Comparison of ENCODE assay signal across 8 mouse cellular contexts in the genomic region with DNA sequence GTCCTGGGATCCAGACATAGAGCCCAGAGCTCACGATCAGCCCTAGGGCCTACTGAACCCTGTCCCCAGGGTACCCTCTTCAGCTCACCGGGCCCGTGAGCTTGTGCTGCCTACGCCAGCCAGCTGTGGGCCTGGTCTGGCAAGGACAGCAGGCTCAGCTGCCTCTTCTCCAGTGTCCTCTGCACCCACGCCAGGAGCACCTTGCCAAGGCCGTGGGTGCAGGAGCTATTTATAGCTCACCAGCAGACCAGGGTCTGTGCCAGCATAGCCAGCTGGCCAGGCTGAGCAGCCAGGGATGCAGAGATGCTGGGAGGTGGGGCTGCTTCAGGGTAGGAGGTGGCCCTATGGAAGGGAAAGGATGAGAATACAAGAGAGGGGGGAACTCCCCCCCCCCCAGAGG. TPM values are rescaled to one million over a fixed set of nuclear protein-coding genes. Genes with fewer than 3 reads are reported as not detected.
DNase-seq lines count a peak whose midpoint lies in the region; ATAC-seq and TF ChIP-seq lines count a peak whose summit lies in the region.

No protein-coding gene starts in this region.

- WGBS in hindbrain, embryonic 12.5 days = 68% methylated on average over 6 of the region's 6 CpGs
- 39% methylated on average over 6 of the region's 6 CpGs for WGBS in neural tube, embryonic 15.5 days

- H3K4me1 ChIP-seq in hindbrain, embryonic 12.5 days = peaks cover 31% of the 10 kb centered on the region
- peaks cover 48% of the 10 kb centered on the region for H3K4me1 ChIP-seq in neural tube, embryonic 15.5 days

- H3K27me3 ChIP-seq in hindbrain, embryonic 12.5 days = no peaks in the 10 kb centered on the region
- H3K27me3 ChIP-seq in neural tube, embryonic 15.5 days (replicated peaks) = no peaks in the 10 kb centered on the region

- H3K27ac ChIP-seq in hindbrain, embryonic 12.5 days = peak overlapping the region; percentile 52; the same call in 1 of the 2 replicates
- peak overlapping the region; percentile 67 for H3K27ac ChIP-seq in left cerebral cortex, adult 2 months
- H3K27ac ChIP-seq in neural tube, embryonic 15.5 days (replicated peaks) = peak overlapping the region; percentile 65

- intact Hi-C loops in left cerebral cortex, adult 2 months (cut with DNase I) = loop anchor here (1.0 kb wide), 1 partner anchor 17 kb away; no protein-coding TSS in a partner anchor

- peak; percentile 95 for DNase-seq in MN1 (ENCODE audit: low spot score)
- DNase-seq in cerebellum, adult 11-12 months = peak; percentile 92
- peak; percentile 59 to 79 for DNase-seq in frontal cortex, postnatal 10 days (ENCODE audit: low spot score in 2 of 2)
- DNase-seq in left cerebral cortex, adult 2 months (ENCODE audit: extremely low spot score in 1 of 2, low spot score in 2 of 2) = peak; percentile 72 to 90
- no peak for DNase-seq in thymus, postnatal 25 days

- peaks cover 37% of the 10 kb centered on the region for H3K36me3 ChIP-seq in hindbrain, embryonic 12.5 days
- H3K36me3 ChIP-seq in neural tube, embryonic 15.5 days = peaks cover 28% of the 10 kb centered on the region

- ATAC-seq in hindbrain, embryonic 12.5 days (ENCODE audit: low FRiP score) = no peak
- peak; percentile 42 for ATAC-seq in neural tube, embryonic 15.5 days (ENCODE audit: low FRiP score)
- no peak for ATAC-seq in megakaryocyte, adult 5-6 weeks (ENCODE audit: poor library complexity, severe bottlenecking)

- no peak overlapping the region for H3K4me2 ChIP-seq in hindbrain, embryonic 12.5 days (replicated peaks)
- no peak overlapping the region for H3K4me2 ChIP-seq in neural tube, embryonic 15.5 days

- TF ChIP-seq CTCF in left cerebral cortex, adult 2 months (IDR thresholded peaks at IDR 0.05) = no peak

- H3K9me3 ChIP-seq in hindbrain, embryonic 12.5 days (replicated peaks) = no peaks in the 10 kb centered on the region
- H3K9me3 ChIP-seq in neural tube, embryonic 15.5 days (replicated peaks) = no peaks in the 10 kb centered on the region

- H3K4me3 ChIP-seq in hindbrain, embryonic 12.5 days = no peak overlapping the region
- H3K4me3 ChIP-seq in left cerebral cortex, adult 2 months = no peak overlapping the region
- H3K4me3 ChIP-seq in neural tube, embryonic 15.5 days (replicated peaks) = no peak overlapping the region

- peak overlapping the region; percentile 27; the same call in 1 of the 2 replicates for H3K9ac ChIP-seq in hindbrain, embryonic 12.5 days
- 0 out of 2 replicates have a peak overlapping the region, but pooled peaks have one; percentile 10 for H3K9ac ChIP-seq in neural tube, embryonic 15.5 days (replicated peaks)

RNA-seq across cellular contexts. Expression of gene Hdac7, which starts 32.2 kb away (rescaled TPM):
- polyA plus RNA-seq in hindbrain, embryonic 12.5 days (2016; fragmentation: Nextera tagmentation; extraction: Ambion mirVana) = 26.7 and 29.1 TPM in 2 replicates
- total RNA-seq in left cerebral cortex, adult 2 months (2021) = 10 to 100 TPM; 38.4 to 41.6 TPM
- 26.5 and 32.1 TPM in 2 replicates for polyA plus RNA-seq in neural tube, embryonic 15.5 days (2015; fragmentation: Nextera tagmentation; extraction: Ambion mirVana)
- total RNA-seq in megakaryocyte, adult 5-6 weeks (2015) = 15.6 and 17.2 TPM in 2 replicates
- 5.7 and 6.2 TPM in 2 replicates for total RNA-seq in megakaryocyte, adult 5-6 weeks (2017)

RNA-seq across cellular contexts. Expression of gene Slc48a1, which starts 33.8 kb away (rescaled TPM):
- polyA plus RNA-seq in hindbrain, embryonic 12.5 days (2016; fragmentation: Nextera tagmentation; extraction: Ambion mirVana) = 41.6 and 43.3 TPM in 2 replicates
- total RNA-seq in left cerebral cortex, adult 2 months (2021) = 100 to 1,000 TPM; 157 to 161 TPM
- polyA plus RNA-seq in neural tube, embryonic 15.5 days (2015; fragmentation: Nextera tagmentation; extraction: Ambion mirVana) = 99.0 and 101 TPM in 2 replicates
- 42.3 and 47.1 TPM in 2 replicates for total RNA-seq in megakaryocyte, adult 5-6 weeks (2015)
- total RNA-seq in megakaryocyte, adult 5-6 weeks (2017) = 33.1 and 33.5 TPM in 2 replicates

RNA-seq across cellular contexts. Expression of gene Rapgef3, which starts 44.4 kb away (rescaled TPM):
- polyA plus RNA-seq in hindbrain, embryonic 12.5 days (2016; fragmentation: Nextera tagmentation; extraction: Ambion mirVana) = 9.1 and 10.7 TPM in 2 replicates
- 10 to 100 TPM; 46.5 to 50.4 TPM for total RNA-seq in left cerebral cortex, adult 2 months (2021)
- polyA plus RNA-seq in neural tube, embryonic 15.5 days (2015; fragmentation: Nextera tagmentation; extraction: Ambion mirVana) = 12.5 and 19.5 TPM in 2 replicates
- total RNA-seq in megakaryocyte, adult 5-6 weeks (2015) = 0.02 TPM in 1 of 2 replicates, not detected in the other
- total RNA-seq in megakaryocyte, adult 5-6 weeks (2017) = 1.2 and 1.4 TPM in 2 replicates

Comparison
In these comparisons a context has a peak if more than half of its experiments do, and no peak if none do; other contexts are left out.
1. RNA of gene Rapgef3, which starts 44.4 kb away (total RNA-seq): 46.5 to 50.4 TPM in left cerebral cortex, adult 2 months; 0.02 to 1.4 TPM in megakaryocyte, adult 5-6 weeks; every median in the first group is over 10 times any median in the second.
2. Peak in every context shown above with its lines, with median percentiles within 50 percentile points of each other: H3K27ac ChIP-seq.